Mouse (Mus musculus): ENCODE data around the gene Chd6.

GRCm38 (mm10) chr2:161147656-161148427 lies 39.0 kb upstream of the Chd6 start:
- no peak for TF ChIP-seq POLR2A (IDR thresholded peaks at IDR 0.05; ENCODE audit: insufficient read length, low read depth)
- no peak for TF ChIP-seq MAX (IDR thresholded peaks at IDR 0.05; ENCODE audit: low read depth)
- no peak for TF ChIP-seq CEBPB (IDR thresholded peaks at IDR 0.05; ENCODE audit: insufficient read depth, poor library complexity, severe bottlenecking)
- no peak for TF ChIP-seq E2F4 (IDR thresholded peaks at IDR 0.05; ENCODE audit: insufficient read depth)
- TF ChIP-seq USF1 (IDR thresholded peaks at IDR 0.05; ENCODE audit: low read depth): no peak
- TF ChIP-seq POLR2AphosphoS2 (IDR thresholded peaks at IDR 0.05; ENCODE audit: insufficient read length, low read depth): no peak
- TF ChIP-seq TCF12 (IDR thresholded peaks at IDR 0.05; ENCODE audit: insufficient read depth, poor library complexity, severe bottlenecking): no peak
- no peak for TF ChIP-seq REST (IDR thresholded peaks at IDR 0.05; ENCODE audit: insufficient read depth, insufficient read length)
- no peak for TF ChIP-seq MYOG (IDR thresholded peaks at IDR 0.05; ENCODE audit: control insufficient read depth in 1 of 3, insufficient read depth in 1 of 3, insufficient read length in 2 of 3, low read depth in 2 of 3)
